Mouse (Mus musculus) urinary bladder, postnatal 0 days (tissue): ENCODE measurements around the gene Sfmbt1. TPM values are rescaled to one million over a fixed set of nuclear protein-coding genes. Genes with fewer than 3 reads are reported as not detected.

Experiments used
- polyA plus RNA-seq: library from polyadenylated mRNA; unstranded; fragments of >200 nt; fragmentation: Nextera tagmentation; extraction: Ambion mirVana; gene quantifications from 2 replicates; pipeline ENCODE4 v1.2.1, GENCODE M21; 2015

The Sfmbt1 gene
- 6.9 and 7.7 TPM in 2 replicates for polyA plus RNA-seq

GRCm38 (mm10) chr14:30714799-30715617 lies at the start of gene Sfmbt1:
Gene Sfmbt1, plus strand, starts transcription at chr14:30714849.

DNA sequence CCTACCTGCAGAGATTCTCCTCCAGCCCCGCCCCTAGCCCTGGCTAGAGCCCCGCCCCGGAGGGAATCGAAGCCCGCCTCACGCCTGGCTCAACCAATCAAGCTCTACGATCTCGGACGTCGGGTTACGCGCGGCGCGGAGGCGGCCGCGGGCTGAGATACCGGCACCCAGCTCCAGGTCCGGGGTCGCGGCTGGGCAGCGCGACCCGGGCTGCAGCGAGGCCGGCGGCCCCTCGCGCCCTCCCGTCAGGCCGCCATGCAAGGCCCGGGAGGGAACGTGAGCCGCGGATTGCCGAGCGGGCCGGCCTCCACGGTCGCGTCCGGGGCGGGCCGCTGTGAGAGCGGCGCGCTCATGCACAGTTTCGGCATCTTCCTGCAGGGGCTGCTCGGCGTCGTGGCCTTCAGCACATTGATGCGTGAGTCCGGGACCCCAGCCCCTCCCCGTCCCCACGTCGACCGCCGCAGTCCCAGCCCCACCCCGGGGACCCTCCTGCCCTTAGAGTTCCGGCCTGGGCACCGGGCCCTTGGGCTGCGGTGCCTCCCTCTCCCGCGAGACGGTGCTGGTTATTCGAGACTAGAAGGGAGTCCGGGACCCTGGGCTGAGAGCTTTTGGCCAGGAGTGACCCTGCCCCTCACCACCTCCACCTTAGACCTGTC lies 111.0 kb downstream of the Sfmbt1 start, which contains the start of gene Tmem110:
Gene Tmem110, plus strand, starts transcription at position 115 of the 656 bp plus-strand sequence.

Other genes starting within 250 kb of the Sfmbt1 start
- 9.6 and 10.6 TPM in 2 replicates for gene Dcp1a, start 235.3 kb upstream of the Sfmbt1 start, polyA plus RNA-seq
- 0.55 and 1.1 TPM in 2 replicates for gene Cacna1d, start 223.4 kb upstream of the Sfmbt1 start, polyA plus RNA-seq
- 121 and 145 TPM in 2 replicates for gene Tkt, start 166.5 kb upstream of the Sfmbt1 start, polyA plus RNA-seq
- 37.7 and 38.7 TPM in 2 replicates for gene Prkcd, start 88.6 kb upstream of the Sfmbt1 start, polyA plus RNA-seq
- gene Rft1, start 60.5 kb upstream of the Sfmbt1 start, polyA plus RNA-seq = 13.9 and 14.0 TPM in 2 replicates
- 19.3 and 22.6 TPM in 2 replicates for gene Tmem110, start 110.7 kb downstream of the Sfmbt1 start, polyA plus RNA-seq
- gene Mustn1, start 164.4 kb downstream of the Sfmbt1 start, polyA plus RNA-seq = 72.9 and 73.3 TPM in 2 replicates
- 0.50 and 0.95 TPM in 2 replicates for gene Itih4, start 171.6 kb downstream of the Sfmbt1 start, polyA plus RNA-seq
- gene Itih3, start 208.9 kb downstream of the Sfmbt1 start, polyA plus RNA-seq = 1.9 and 3.1 TPM in 2 replicates
- 0.17 TPM in 1 of 2 replicates, not detected in the other for gene Itih1, start 228.4 kb downstream of the Sfmbt1 start, polyA plus RNA-seq
- gene Nek4, start 236.5 kb downstream of the Sfmbt1 start, polyA plus RNA-seq = 4.8 and 4.9 TPM in 2 replicates